In the genomic region with DNA sequence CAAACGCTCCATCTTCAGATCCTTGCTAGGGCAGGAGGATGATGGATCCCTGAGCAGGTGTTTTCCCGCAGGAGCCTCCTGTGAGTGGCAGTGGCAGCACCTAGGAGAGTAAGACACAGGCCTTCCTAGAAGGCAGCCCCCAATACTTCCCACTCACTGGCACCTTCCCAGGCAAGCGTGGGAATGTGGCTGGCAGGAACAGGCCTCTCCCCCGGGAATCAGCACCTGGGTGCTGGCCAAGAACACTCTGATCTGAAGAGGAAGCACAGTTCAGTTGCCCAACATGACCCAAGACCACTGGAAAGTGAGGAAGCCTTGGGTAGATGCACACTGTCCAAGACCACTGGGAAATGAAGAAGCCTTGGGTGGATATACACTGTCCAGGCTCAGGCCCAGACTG, we compare ENCODE assay signal across 11 mouse cellular contexts. TPM values are rescaled to one million over a fixed set of nuclear protein-coding genes. Genes with fewer than 3 reads are reported as not detected.
DNase-seq lines count a peak whose midpoint lies in the region; ATAC-seq lines count a peak whose summit lies in the region.
"Had no signal": no experiment of that assay in that cellular context is flagged by ENCODE, and none has a peak within 500 bp of the region (broad histone marks: within the 10 kb centered on the region; RNA-seq: fewer than 3 reads in every experiment).

No protein-coding gene starts in this region.

- no peaks in the 10 kb centered on the region for H3K36me3 ChIP-seq in heart, embryonic 11.5 days (ENCODE audit: control insufficient read depth, insufficient read depth, low read length)
- H3K36me3 ChIP-seq: neural tube, embryonic 13.5 days had no signal

- intact Hi-C loops in left cerebral cortex, postnatal 36 days (cut with DNase I), result no loop called here

- peak; percentile 98 for DNase-seq in heart, adult 11 months
- peak; percentile 61 for DNase-seq in adipocyte (ENCODE audit: low spot score)
- peak; percentile 61 for DNase-seq in heart, adult 8-10 months (ENCODE audit: low spot score)
- DNase-seq in left cerebral cortex, postnatal 36 days (ENCODE audit: low spot score in 2 of 2), result peak; percentile 63 to 72
- DNase-seq in urinary bladder, postnatal 4 days (ENCODE audit: low spot score in 2 of 2), result no peak
- DNase-seq in embryo, embryonic 9.5 days (ENCODE audit: extremely low spot score), result no peak

- ATAC-seq in heart, embryonic 11.5 days (replicated peaks; ENCODE audit: insufficient number of reproducible peaks, low FRiP score, low TSS enrichment), result no peak
- no peak for ATAC-seq in megakaryocyte progenitor cell, adult 5-6 weeks (replicated peaks; ENCODE audit: poor library complexity)

- H3K4me3 ChIP-seq in heart, embryonic 11.5 days (ENCODE audit: low read depth, low read length), result no peak overlapping the region
- H3K4me3 ChIP-seq: neural tube, embryonic 13.5 days had no signal

- 77% methylated on average over 4 of the region's 4 CpGs for WGBS in heart, embryonic 11.5 days (ENCODE audit: insufficient replicate concordance)

- H3K4me1 ChIP-seq in heart, embryonic 11.5 days (ENCODE audit: control insufficient read depth, insufficient read depth, low read length), result peaks cover 22% of the 10 kb centered on the region

- H3K27me3 ChIP-seq in heart, embryonic 11.5 days (ENCODE audit: control insufficient read depth, insufficient read depth, low read length), result no peaks in the 10 kb centered on the region
- H3K27me3 ChIP-seq: CH12.LX; neural tube, embryonic 13.5 days had no signal

- no peaks in the 10 kb centered on the region for H3K9me3 ChIP-seq in heart, embryonic 11.5 days (replicated peaks; ENCODE audit: control insufficient read depth, low read length)
- H3K9me3 ChIP-seq: neural tube, embryonic 13.5 days had no signal

- no peak overlapping the region for H3K27ac ChIP-seq in heart, embryonic 11.5 days (ENCODE audit: low read depth, low read length)
- H3K27ac ChIP-seq: neural tube, embryonic 13.5 days had no signal

- H3K4me2 ChIP-seq in heart, embryonic 11.5 days, result no peak overlapping the region
- H3K4me2 ChIP-seq: neural tube, embryonic 13.5 days had no signal

- H3K9ac ChIP-seq in heart, embryonic 11.5 days (ENCODE audit: low read depth, low read length), result no peak overlapping the region
- H3K9ac ChIP-seq: neural tube, embryonic 13.5 days had no signal

RNA-seq across cellular contexts. Expression of gene Egfl7, which starts 24.7 kb away (rescaled TPM):
- polyA plus RNA-seq in heart, embryonic 11.5 days (2014; fragmentation: Nextera tagmentation; extraction: Ambion mirVana), result 145 and 157 TPM in 2 replicates
- total RNA-seq in heart, adult 8-10 months (2022), result 100 to 1,000 TPM; 122 to 172 (median 148) TPM
- 10 to 100 TPM; 61.6 to 85.2 TPM for total RNA-seq in left cerebral cortex, postnatal 36 days (2021)
- total RNA-seq in megakaryocyte progenitor cell, adult 5-6 weeks (2015), result 29.9 and 58.3 TPM in 2 replicates
- 24.6 and 24.9 TPM in 2 replicates for total RNA-seq in megakaryocyte progenitor cell, adult 5-6 weeks (2017)

RNA-seq across cellular contexts. Expression of gene Gm20532, which starts 31.4 kb away (rescaled TPM):
- not detected in 2 replicates for polyA plus RNA-seq in heart, embryonic 11.5 days (2014; fragmentation: Nextera tagmentation; extraction: Ambion mirVana)
- not detected for total RNA-seq in heart, adult 8-10 months (2022)
- total RNA-seq in left cerebral cortex, postnatal 36 days (2021), result not detected
- not detected in 2 replicates for total RNA-seq in megakaryocyte progenitor cell, adult 5-6 weeks (2015)
- total RNA-seq in megakaryocyte progenitor cell, adult 5-6 weeks (2017), result not detected in 2 replicates
- total RNA-seq: CH12.LX had no signal
- polyA plus RNA-seq: limb, embryonic 14.5 days; neural tube, embryonic 13.5 days had no signal

RNA-seq across cellular contexts. Expression of gene Notch1, which starts 38.6 kb away (rescaled TPM):
- polyA plus RNA-seq in heart, embryonic 11.5 days (2014; fragmentation: Nextera tagmentation; extraction: Ambion mirVana), result 20.9 and 23.5 TPM in 2 replicates
- 10 to 100 TPM; 22.2 to 36.5 (median 29.1) TPM for total RNA-seq in heart, adult 8-10 months (2022)
- total RNA-seq in left cerebral cortex, postnatal 36 days (2021), result 10 to 100 TPM; 24.5 to 28.5 TPM
- 15.5 and 19.0 TPM in 2 replicates for total RNA-seq in megakaryocyte progenitor cell, adult 5-6 weeks (2015)
- 8.8 and 9.3 TPM in 2 replicates for total RNA-seq in megakaryocyte progenitor cell, adult 5-6 weeks (2017)

RNA-seq across cellular contexts. Expression of gene Agpat2, which starts 49.1 kb away (rescaled TPM):
- 15.7 and 20.6 TPM in 2 replicates for polyA plus RNA-seq in heart, embryonic 11.5 days (2014; fragmentation: Nextera tagmentation; extraction: Ambion mirVana)
- 10 to 100 TPM; 51.1 to 65.9 (median 60.8) TPM for total RNA-seq in heart, adult 8-10 months (2022)
- total RNA-seq in left cerebral cortex, postnatal 36 days (2021), result 1 to 10 TPM; 1.5 to 1.6 TPM
- total RNA-seq in megakaryocyte progenitor cell, adult 5-6 weeks (2015), result 47.8 and 50.3 TPM in 2 replicates
- total RNA-seq in megakaryocyte progenitor cell, adult 5-6 weeks (2017), result 43.5 and 52.3 TPM in 2 replicates

Comparison
In these comparisons a context has a peak if more than half of its experiments do, and no peak if none do; other contexts are left out.
1. DNase-seq: peak in heart, adult 11 months (single experiment), adipocyte (single experiment), heart, adult 8-10 months (single experiment) and left cerebral cortex, postnatal 36 days (2 of 2); none in urinary bladder, postnatal 4 days (0 of 2) and embryo, embryonic 9.5 days (single experiment).